Mouse (Mus musculus) frontal cortex, postnatal 25 days (tissue): ENCODE results near the gene Dnaja2.
A peak's percentile ranks its signal among the peaks of the same experiment; 100 is the strongest.

ENCODE experiments used
- DNase-seq, 2 experiments: peaks; one replicate each; pipeline ENCODE4 v3.0.0; 2022; ENCODE audit warnings: low spot score in 2 of 2

The Dnaja2 gene

GRCm38 (mm10) chr8:85500955-85501685 lies 54.0 kb downstream of the Dnaja2 start:
- peak in 1 of 2 experiments; percentile 26 for DNase-seq

GRCm38 (mm10) chr8:85500460-85500859 lies 54.7 kb downstream of the Dnaja2 start:
- DNase-seq: no peak

- DNase-seq: no peak
Measured at GRCm38 (mm10) chr8:85498577-85498976, 56.6 kb downstream of the Dnaja2 start.

GRCm38 (mm10) chr8:85496778-85497177 lies 58.4 kb downstream of the Dnaja2 start:
- DNase-seq: no peak

GRCm38 (mm10) chr8:85496125-85496524 lies 59.0 kb downstream of the Dnaja2 start:
- no peak for DNase-seq

- no peak for DNase-seq
Measured at GRCm38 (mm10) chr8:85492940-85493931, 61.9 kb downstream of the Dnaja2 start.

- DNase-seq: peak; percentile 85 to 94
Measured at GRCm38 (mm10) chr8:85492125-85492875, 62.8 kb downstream of the Dnaja2 start, which contains the start of gene Gpt2. Gene Gpt2, plus strand, starts transcription at chr8:85492576.

GRCm38 (mm10) chr8:85489546-85489945 lies 65.6 kb downstream of the Dnaja2 start:
- no peak for DNase-seq

GRCm38 (mm10) chr8:85488631-85489030 lies 66.5 kb downstream of the Dnaja2 start:
- no peak for DNase-seq

GRCm38 (mm10) chr8:85487906-85488620 lies 67.1 kb downstream of the Dnaja2 start:
- no peak for DNase-seq
